Mouse (Mus musculus) heart, embryonic 12.5 days (tissue): ENCODE data around the gene Slc22a23. TPM values are rescaled to one million over a fixed set of nuclear protein-coding genes. Genes with fewer than 3 reads are reported as not detected.
A peak's percentile ranks its signal among the peaks of the same experiment; 100 is the strongest.

ENCODE experiments used
- ATAC-seq: fragments of 200-750 bp; cut with Nextera tagmentation; 2 replicates; pipeline ENCODE4 v1.8.0; 2017; ENCODE audit warnings: moderate TSS enrichment, moderate library complexity; ENCODE audit not compliant: insufficient number of reproducible peaks, low FRiP score
- H3K27ac ChIP-seq: fragments of 300-500 bp; sonication (generic); 2 replicates; pipeline ENCODE4 v1.5.1; 2016; ENCODE audit warnings: mild to moderate bottlenecking, moderate library complexity; ENCODE audit not compliant: poor library complexity, severe bottlenecking
- H3K27me3 ChIP-seq: fragments of 300-500 bp; sonication (generic); replicated peaks from 2 replicates; pipeline ENCODE4 v1.6.1; 2016; ENCODE audit warnings: mild to moderate bottlenecking, moderate library complexity
- H3K36me3 ChIP-seq: fragments of 300-500 bp; sonication (generic); 2 replicates; pipeline ENCODE4 v1.6.1; 2016; ENCODE audit warnings: mild to moderate bottlenecking, moderate library complexity
- H3K4me1 ChIP-seq: fragments of 300-500 bp; sonication (generic); replicated peaks from 2 replicates; pipeline ENCODE4 v1.6.1; 2016; ENCODE audit warnings: mild to moderate bottlenecking
- H3K4me2 ChIP-seq: fragments of 300-500 bp; sonication (generic); 2 replicates; pipeline ENCODE4 v1.6.1; 2016; ENCODE audit warnings: mild to moderate bottlenecking, moderate library complexity
- H3K4me3 ChIP-seq: fragments of 300-500 bp; sonication (generic); 2 replicates; pipeline ENCODE4 v1.5.1; 2016; ENCODE audit warnings: mild to moderate bottlenecking
- H3K9ac ChIP-seq: fragments of 300-500 bp; sonication (generic); 2 replicates; pipeline ENCODE4 v1.6.1; 2016; ENCODE audit warnings: mild to moderate bottlenecking, moderate library complexity
- H3K9me3 ChIP-seq: fragments of 300-500 bp; sonication (generic); replicated peaks from 2 replicates; pipeline ENCODE4 v1.6.1; 2016; ENCODE audit warnings: mild to moderate bottlenecking, moderate library complexity
- WGBS: fragments of 180-500 bp; shearing (Covaris S2); methylation state at CpG from one replicate; pipeline ENCODE4 v1.1.7; 2016; 5-methylcytosine and 5-hydroxymethylcytosine counted together
- polyA plus RNA-seq: library from polyadenylated mRNA; unstranded; fragments of >200 nt; fragmentation: Nextera tagmentation; extraction: Ambion mirVana; gene quantifications from 2 replicates; pipeline ENCODE4 v1.2.1, GENCODE M21; 2016

Slc22a23 gene
- polyA plus RNA-seq, 1 experiment from 2014 or later, result 10.0 TPM

DNA sequence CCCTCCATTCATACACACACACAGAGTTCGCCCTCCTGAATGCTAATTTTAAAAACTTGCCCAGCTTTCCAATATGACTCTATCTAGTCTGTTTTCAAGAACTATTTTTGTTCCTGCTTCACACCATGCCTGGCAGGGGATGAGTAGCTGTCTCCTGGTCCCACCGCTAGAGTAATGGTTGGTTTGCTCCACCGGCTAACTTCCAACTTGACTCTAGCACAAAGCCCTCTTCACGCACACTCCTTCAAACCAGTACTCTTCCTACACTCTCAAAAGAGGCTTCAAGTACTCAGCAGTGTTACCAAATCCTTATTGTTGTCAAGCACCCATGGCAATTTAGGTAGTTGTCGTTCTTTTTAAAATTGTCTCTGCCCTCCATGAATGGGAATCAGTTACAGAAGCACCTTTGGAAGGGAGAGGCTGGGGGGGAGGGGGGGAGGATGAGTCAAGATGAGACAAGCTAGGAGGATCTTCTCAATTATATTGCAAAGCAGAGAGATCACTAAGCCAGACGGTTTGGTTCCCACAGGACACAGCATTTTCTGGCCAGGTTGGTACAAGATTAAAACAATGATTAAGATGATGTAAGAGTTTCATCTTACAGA is 2.6 kb downstream of the Slc22a23 start:
- Histone ChIP-seq H3K9ac (peak overlapping the region; percentile 94), H3K4me3 (peak overlapping the region; percentile 84), H3K4me1 (peaks cover 25% of the 10 kb centered on the region), H3K27ac (no peak overlapping the region), H3K9me3 (no peaks in the 10 kb centered on the region), H3K4me2 (peak overlapping the region; percentile 94), H3K36me3 (no peaks in the 10 kb centered on the region), H3K27me3 (no peaks in the 10 kb centered on the region)
- no peak for ATAC-seq
- WGBS, result 54% methylated on average over 6 of the region's 6 CpGs

DNA sequence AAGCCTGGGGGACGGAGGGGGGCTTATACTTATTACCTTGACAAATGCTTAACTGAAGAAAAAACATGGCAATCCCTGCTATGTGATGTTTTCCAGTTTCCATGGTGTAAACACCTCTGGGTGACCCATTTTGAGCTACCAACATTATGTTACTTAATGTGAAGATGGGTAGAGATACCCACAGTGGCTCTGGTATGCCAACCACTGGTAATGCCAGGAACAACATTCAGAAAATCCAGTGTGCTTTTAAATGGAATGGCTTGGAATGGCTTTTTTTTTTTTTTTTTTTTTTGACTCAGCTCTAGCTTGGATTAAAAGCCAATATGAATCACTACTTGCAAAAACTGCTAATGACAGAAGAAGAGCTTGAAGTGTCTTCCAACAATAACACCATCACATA is 8.1 kb downstream of the Slc22a23 start:
- Histone ChIP-seq H3K36me3 (no peaks in the 10 kb centered on the region), H3K4me1 (peaks cover 18% of the 10 kb centered on the region; the same call in 1 of the 2 replicates), H3K9me3 (no peaks in the 10 kb centered on the region), H3K4me3 (no peak overlapping the region), H3K4me2 (no peak overlapping the region), H3K9ac (no peak overlapping the region), H3K27me3 (no peaks in the 10 kb centered on the region), H3K27ac (no peak overlapping the region)
- WGBS, result 100% methylated on average over 1 of the region's 1 CpGs
- ATAC-seq, result no peak

DNA sequence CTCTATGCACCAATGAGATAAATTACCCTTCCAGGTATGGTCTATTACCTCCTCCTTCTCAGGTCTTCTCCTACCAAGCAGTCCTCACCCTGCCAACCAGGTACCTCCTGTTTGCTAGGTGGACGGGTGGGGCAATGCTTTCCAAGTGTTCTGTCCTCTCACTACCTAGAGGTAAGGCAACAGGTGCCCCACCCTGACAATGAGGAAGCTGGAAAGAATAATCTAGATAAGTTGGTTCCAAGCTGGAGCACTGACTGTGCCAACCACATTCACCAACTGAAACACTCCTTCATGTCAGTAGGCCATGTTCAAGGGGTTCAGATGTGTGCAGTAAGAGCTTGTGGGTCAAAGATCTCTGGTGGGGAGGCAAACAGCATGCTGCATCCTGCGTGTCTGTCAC is 10.1 kb downstream of the Slc22a23 start:
- Histone ChIP-seq H3K36me3 (no peaks in the 10 kb centered on the region), H3K9ac (no peak overlapping the region), H3K27me3 (no peaks in the 10 kb centered on the region), H3K9me3 (no peaks in the 10 kb centered on the region), H3K4me3 (no peak overlapping the region), H3K27ac (no peak overlapping the region), H3K4me2 (no peak overlapping the region), H3K4me1 (peaks cover 33% of the 10 kb centered on the region)
- WGBS, result 72% methylated on average over 2 of the region's 2 CpGs
- no peak for ATAC-seq

DNA sequence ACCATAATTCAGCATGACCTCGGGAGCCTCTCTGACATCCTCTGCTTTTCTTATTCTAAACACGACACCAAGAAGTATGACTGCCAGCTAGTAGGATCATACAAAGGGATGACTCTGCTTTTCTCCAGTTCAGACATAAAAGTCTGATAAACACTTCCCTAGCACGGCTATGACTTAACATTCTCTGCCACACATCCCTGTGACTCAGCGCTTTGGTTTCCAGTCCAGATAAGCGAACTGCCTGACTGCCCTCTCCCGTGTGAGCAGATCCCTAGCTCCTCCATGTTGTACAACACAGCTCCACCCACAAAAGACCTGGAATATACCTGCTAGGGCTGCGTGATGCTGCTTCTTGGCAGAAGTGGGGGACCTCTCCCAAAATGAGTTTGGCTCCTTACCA is 12.2 kb downstream of the Slc22a23 start:
- H3K9me3 ChIP-seq, result no peaks in the 10 kb centered on the region
- H3K9ac ChIP-seq, result no peak overlapping the region
- H3K27ac ChIP-seq, result peak overlapping the region; percentile 49
- no peaks in the 10 kb centered on the region for H3K27me3 ChIP-seq
- peak overlapping the region; percentile 30; the same call in 1 of the 2 replicates for H3K4me2 ChIP-seq
- WGBS, result 10% methylated on average over 7 of the region's 7 CpGs
- H3K4me3 ChIP-seq, result no peak overlapping the region
- H3K4me1 ChIP-seq, result peaks cover 39% of the 10 kb centered on the region
- H3K36me3 ChIP-seq, result no peaks in the 10 kb centered on the region
- ATAC-seq, result peak; percentile 88

DNA sequence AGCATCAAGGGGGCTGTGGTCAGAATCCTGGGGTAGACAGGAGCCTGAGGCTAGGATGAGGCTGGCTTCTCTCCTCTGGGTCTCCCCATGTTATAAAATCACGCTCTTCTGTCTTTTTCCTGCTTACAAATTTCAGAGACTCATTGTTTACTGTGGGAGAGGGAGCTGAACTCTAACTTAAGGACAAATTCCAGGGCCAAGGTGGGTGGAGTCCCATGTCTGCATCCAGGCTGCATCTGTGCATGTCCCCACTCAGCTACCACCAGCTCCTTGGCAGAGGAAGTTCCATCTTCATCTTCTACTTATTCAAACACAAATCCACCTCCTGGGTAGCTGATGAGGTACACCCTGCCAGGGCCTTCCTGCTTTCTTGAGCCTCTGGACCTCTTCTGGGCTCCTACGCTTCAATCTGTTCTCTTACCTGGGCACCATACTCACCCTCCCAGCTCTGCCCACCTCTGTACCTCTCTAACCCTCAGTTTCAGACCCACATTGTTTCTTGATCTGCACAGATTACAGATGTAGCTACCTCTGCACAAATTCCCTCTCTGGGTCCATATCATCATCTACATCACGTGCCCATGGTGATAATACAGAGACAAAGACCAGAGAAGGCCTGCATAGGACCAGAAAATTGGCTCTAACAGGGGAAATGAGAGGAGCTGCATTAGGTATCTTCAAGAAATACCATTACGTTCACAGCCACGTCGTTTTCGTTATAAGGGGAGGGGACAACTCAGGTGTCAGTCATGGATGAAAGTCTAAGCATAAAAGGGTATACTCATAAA is 13.4 kb downstream of the Slc22a23 start:
- H3K4me2 ChIP-seq, result no peak overlapping the region
- H3K4me3 ChIP-seq, result no peak overlapping the region
- WGBS, result 92% methylated on average over 7 of the region's 7 CpGs

DNA sequence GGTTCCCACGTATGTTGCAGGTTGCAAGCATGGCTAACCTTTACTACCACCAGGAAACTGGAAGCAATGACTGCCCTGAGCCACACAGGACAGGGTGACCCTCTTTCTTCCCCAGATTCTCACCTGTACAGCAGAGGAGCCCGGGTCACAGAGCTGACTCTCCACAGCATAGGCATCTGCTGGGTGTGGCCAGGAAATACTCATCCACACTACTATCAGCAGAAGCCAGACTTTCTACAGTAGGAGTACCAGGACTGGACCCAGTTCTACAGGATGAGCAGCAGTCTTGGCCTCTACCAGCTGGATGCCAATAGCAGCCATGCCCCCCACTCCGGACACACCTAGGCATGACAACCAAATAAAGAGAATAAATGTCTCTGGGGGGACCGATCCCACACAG is 15.4 kb downstream of the Slc22a23 start:
- Histone ChIP-seq H3K4me3 (no peak overlapping the region), H3K36me3 (no peaks in the 10 kb centered on the region), H3K4me2 (0 out of 2 replicates have a peak overlapping the region, but pooled peaks have one; percentile 6), H3K9ac (no peak overlapping the region), H3K27me3 (no peaks in the 10 kb centered on the region), H3K9me3 (no peaks in the 10 kb centered on the region), H3K27ac (no peak overlapping the region; the same call in 1 of the 2 replicates), H3K4me1 (peaks cover 41% of the 10 kb centered on the region)
- 78% methylated on average over 4 of the region's 4 CpGs for WGBS
- peak; percentile 78 for ATAC-seq

More for the DNA sequence above, 13.4 kb downstream of the Slc22a23 start:
- Histone ChIP-seq H3K9me3 (no peaks in the 10 kb centered on the region), H3K9ac (no peak overlapping the region), H3K27me3 (no peaks in the 10 kb centered on the region), H3K36me3 (no peaks in the 10 kb centered on the region), H3K4me1 (peaks cover 39% of the 10 kb centered on the region), H3K27ac (0 out of 2 replicates have a peak overlapping the region, but pooled peaks have one; percentile 4)
- ATAC-seq, result no peak

DNA sequence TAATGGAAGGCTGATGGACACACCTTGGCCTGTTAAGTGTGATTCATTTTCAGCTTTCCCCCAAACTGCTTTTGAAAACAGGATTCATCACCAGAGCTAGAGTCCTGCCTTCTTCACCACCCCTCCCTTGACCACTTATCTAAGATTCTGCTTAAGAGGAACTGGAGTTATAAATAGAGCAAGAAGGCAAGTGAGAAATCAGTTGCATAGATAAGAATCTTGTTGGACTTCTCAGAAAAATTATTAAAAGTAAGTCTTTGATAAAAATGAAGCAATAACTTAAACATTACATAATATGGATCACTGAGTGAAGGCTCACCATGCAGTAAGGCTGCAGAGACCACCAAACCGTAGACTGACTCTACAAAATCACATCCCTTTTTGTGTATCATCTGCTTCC is 18.0 kb downstream of the Slc22a23 start:
- H3K27me3 ChIP-seq, result no peaks in the 10 kb centered on the region

DNA sequence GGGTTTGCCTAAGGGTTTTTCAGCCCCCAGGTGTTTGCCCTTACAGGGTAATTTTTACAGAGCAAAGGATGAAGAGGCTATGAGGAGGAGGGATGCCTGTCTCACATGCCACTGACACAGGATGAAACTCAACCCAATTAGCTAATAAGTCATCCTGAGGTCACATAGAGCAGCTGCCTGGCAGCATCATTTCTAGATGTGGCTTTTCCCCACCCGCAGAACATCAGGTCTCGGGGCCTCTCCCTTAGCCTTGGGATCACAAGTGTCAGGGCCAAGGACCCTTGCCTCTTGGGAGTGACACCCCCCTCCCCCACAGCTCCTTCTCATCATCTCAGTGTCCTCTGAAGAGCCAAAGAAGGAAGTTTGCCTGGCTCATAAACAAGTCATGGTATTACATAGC is 21.6 kb downstream of the Slc22a23 start:
- no peaks in the 10 kb centered on the region for H3K36me3 ChIP-seq
- no peak overlapping the region for H3K27ac ChIP-seq
- H3K9ac ChIP-seq, result no peak overlapping the region
- ATAC-seq, result no peak
- no peak overlapping the region for H3K4me3 ChIP-seq
- WGBS, result 88% methylated on average over 2 of the region's 2 CpGs
- H3K9me3 ChIP-seq, result no peaks in the 10 kb centered on the region
- H3K4me1 ChIP-seq, result 0 out of 2 replicates have a peak, but pooled peaks cover 3% of the 10 kb centered on the region
- H3K4me2 ChIP-seq, result no peak overlapping the region
- H3K27me3 ChIP-seq, result no peaks in the 10 kb centered on the region

More for the DNA sequence above, 18.0 kb downstream of the Slc22a23 start:
- no peak overlapping the region for H3K27ac ChIP-seq
- H3K4me3 ChIP-seq, result no peak overlapping the region
- no peak overlapping the region for H3K4me2 ChIP-seq
- H3K9me3 ChIP-seq, result no peaks in the 10 kb centered on the region
- ATAC-seq, result no peak
- H3K36me3 ChIP-seq, result no peaks in the 10 kb centered on the region
- WGBS, result 88% methylated on average over 1 of the region's 1 CpGs
- no peak overlapping the region for H3K9ac ChIP-seq
- H3K4me1 ChIP-seq, result peaks cover 27% of the 10 kb centered on the region

DNA sequence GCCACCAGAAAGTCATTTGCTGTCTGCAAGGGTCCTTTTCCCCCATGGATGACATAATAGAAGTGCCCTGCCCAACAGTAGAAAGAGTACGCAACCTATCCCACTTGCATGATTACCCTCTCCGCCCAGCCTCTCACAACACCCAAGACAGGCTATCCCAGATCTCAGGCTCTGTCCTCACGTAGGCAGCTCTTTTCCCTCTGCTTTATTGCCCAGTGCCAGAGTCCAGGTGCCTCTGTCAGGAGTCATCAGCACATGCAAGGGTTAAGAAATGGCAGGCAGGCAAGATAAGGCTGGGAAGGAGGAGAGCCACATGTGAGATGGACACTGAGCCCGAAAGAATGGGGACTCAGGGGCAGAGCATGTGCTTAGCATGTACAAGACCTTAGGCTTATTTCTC is 24.5 kb downstream of the Slc22a23 start:
- WGBS, result 72% methylated on average over 4 of the region's 4 CpGs

DNA sequence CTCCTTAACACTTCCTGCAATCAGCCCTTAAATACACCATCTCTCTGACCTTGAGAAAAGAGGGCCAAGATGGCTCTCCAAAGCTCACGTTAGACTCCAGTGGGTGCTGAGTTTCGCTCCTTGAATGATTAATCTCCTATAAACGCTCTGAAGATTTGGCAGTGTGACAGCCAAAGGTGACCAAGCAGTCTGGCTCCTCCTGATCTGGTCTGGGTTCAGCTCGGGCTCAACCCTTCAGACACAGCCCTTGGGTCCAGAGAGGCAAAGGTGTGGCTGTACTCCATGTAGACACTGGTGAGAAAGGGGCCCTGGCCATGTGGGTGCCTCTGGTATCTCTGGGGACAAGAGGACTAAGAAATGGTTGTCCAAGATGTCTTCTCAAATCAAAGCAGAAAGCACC is 27.9 kb downstream of the Slc22a23 start:
- Histone ChIP-seq H3K36me3 (no peaks in the 10 kb centered on the region), H3K4me2 (no peak overlapping the region), H3K9me3 (no peaks in the 10 kb centered on the region), H3K9ac (no peak overlapping the region), H3K4me3 (no peak overlapping the region), H3K4me1 (peaks cover 12% of the 10 kb centered on the region; the same call in 1 of the 2 replicates), H3K27me3 (no peaks in the 10 kb centered on the region), H3K27ac (no peak overlapping the region)
- no peak for ATAC-seq
- 73% methylated on average over 4 of the region's 4 CpGs for WGBS

More for the DNA sequence above, 24.5 kb downstream of the Slc22a23 start:
- Histone ChIP-seq H3K27me3 (no peaks in the 10 kb centered on the region), H3K4me1 (peaks cover 12% of the 10 kb centered on the region; the same call in 1 of the 2 replicates), H3K27ac (no peak overlapping the region), H3K9me3 (no peaks in the 10 kb centered on the region), H3K4me3 (no peak overlapping the region), H3K9ac (no peak overlapping the region), H3K36me3 (no peaks in the 10 kb centered on the region), H3K4me2 (no peak overlapping the region)
- ATAC-seq, result no peak

DNA sequence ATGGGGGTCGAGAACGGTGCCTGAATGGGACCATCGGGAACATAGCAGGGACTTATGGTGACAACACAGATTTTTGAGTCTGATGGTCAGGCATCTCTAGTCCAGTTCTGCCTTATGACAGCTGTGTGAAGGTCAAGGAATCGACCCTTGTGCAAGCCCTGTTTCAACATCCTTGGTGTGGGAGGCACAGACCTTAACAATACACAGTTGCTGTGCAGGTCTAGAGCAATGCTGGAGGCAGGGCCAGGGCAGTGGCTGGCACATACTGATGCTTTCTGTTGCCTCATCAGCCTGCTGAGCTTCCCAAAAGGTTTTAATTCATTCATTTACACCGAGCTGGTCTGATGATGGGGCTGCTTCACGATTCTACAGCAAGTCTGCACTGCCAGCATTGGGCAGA is 28.5 kb downstream of the Slc22a23 start:
- Histone ChIP-seq H3K27me3 (no peaks in the 10 kb centered on the region), H3K27ac (no peak overlapping the region), H3K9me3 (no peaks in the 10 kb centered on the region), H3K9ac (no peak overlapping the region), H3K4me1 (peaks cover 12% of the 10 kb centered on the region; the same call in 1 of the 2 replicates), H3K36me3 (no peaks in the 10 kb centered on the region), H3K4me2 (no peak overlapping the region), H3K4me3 (no peak overlapping the region)
- ATAC-seq, result no peak
- 82% methylated on average over 6 of the region's 6 CpGs for WGBS
